Mouse (Mus musculus) kidney, embryonic 15.5 days (tissue): ENCODE results near the gene Olfr822. TPM values are rescaled to one million over a fixed set of nuclear protein-coding genes. Genes with fewer than 3 reads are reported as not detected.
"Not testable (repeated sequence)": the region's sequence is repeated elsewhere in the genome, so short reads cannot be mapped to it uniquely, and the experiment has no call there.

ENCODE experiments used
- ATAC-seq: fragments of 200-750 bp; cut with Nextera tagmentation; replicated peaks from 2 replicates; pipeline ENCODE4 v1.8.0; 2017; ENCODE audit warnings: moderate TSS enrichment; ENCODE audit not compliant: low FRiP score
- H3K27ac ChIP-seq: fragments of 300-500 bp; sonication (generic); 2 replicates; pipeline ENCODE4 v1.5.1; 2015; ENCODE audit warnings: mild to moderate bottlenecking, inconsistent platforms
- H3K27me3 ChIP-seq: fragments of 300-500 bp; sonication (generic); 2 replicates; pipeline ENCODE4 v1.6.1; 2015; ENCODE audit warnings: inconsistent platforms
- H3K36me3 ChIP-seq: fragments of 300-500 bp; sonication (generic); 2 replicates; pipeline ENCODE4 v1.6.1; 2015; ENCODE audit warnings: inconsistent platforms
- H3K4me1 ChIP-seq: fragments of 300-500 bp; sonication (generic); 2 replicates; pipeline ENCODE4 v1.6.1; 2015; ENCODE audit warnings: inconsistent platforms
- H3K4me2 ChIP-seq: fragments of 300-500 bp; sonication (generic); 2 replicates; pipeline ENCODE4 v1.6.1; 2015; ENCODE audit warnings: moderate library complexity, mild to moderate bottlenecking, inconsistent platforms
- H3K4me3 ChIP-seq: fragments of 300-500 bp; sonication (generic); replicated peaks from 2 replicates; pipeline ENCODE4 v1.5.1; 2015; ENCODE audit warnings: mild to moderate bottlenecking, inconsistent platforms
- H3K9ac ChIP-seq: fragments of 300-500 bp; sonication (generic); 2 replicates; pipeline ENCODE4 v1.6.1; 2015; ENCODE audit warnings: mild to moderate bottlenecking, inconsistent platforms
- H3K9me3 ChIP-seq: fragments of 300-500 bp; sonication (generic); replicated peaks from 2 replicates; pipeline ENCODE4 v1.6.1; 2016; ENCODE audit warnings: inconsistent platforms
- WGBS: fragments of 180-500 bp; shearing (Covaris S2); methylation state at CpG from one replicate; pipeline ENCODE4 v1.1.7; 2015; ENCODE audit warnings: mixed read lengths; 5-methylcytosine and 5-hydroxymethylcytosine counted together
- polyA plus RNA-seq: library from polyadenylated mRNA; unstranded; fragments of >200 nt; fragmentation: Nextera tagmentation; extraction: Ambion mirVana; gene quantifications from 2 replicates; pipeline ENCODE4 v1.2.1, GENCODE M21; 2015

Gene Olfr822
- not detected in 2 replicates for polyA plus RNA-seq

DNA sequence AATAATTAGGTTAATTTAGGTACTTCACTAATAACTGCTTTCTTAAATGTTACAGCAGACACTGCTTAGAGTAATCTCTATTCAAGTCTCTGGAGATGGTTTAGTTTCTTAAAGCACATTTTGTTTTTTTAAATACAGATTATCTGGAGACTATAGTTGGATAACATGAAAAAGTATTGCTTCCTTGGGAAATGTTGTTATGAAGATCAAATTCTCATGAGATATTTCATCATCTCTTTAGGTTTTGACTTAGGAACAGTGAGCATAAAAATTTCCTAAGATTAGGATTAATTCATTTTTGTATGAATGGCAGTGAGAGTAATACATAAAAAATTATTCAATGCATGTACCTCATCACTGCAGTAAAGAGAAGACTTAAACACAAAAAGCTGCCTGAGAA lies at the start of gene Olfr822:
TSS of gene Olfr822 (plus strand) at position 301 of the 400 bp plus-strand sequence.
- H3K4me3 ChIP-seq = no peak within 1 kb of the TSS
- no peak within 1 kb of the TSS for H3K4me2 ChIP-seq
- no peaks in the 10 kb centered on the region for H3K36me3 ChIP-seq
- H3K4me1 ChIP-seq = no peaks in the 10 kb centered on the region
- ATAC-seq = no peak
- no peak within 1 kb of the TSS for H3K9ac ChIP-seq
- H3K27ac ChIP-seq = no peak within 1 kb of the TSS
- no peaks in the 10 kb centered on the region for H3K27me3 ChIP-seq
- H3K9me3 ChIP-seq = no peaks in the 10 kb centered on the region

GRCm38 (mm10) chr10:130030048-130030447 lies 41.0 kb upstream of the Olfr822 start, which contains the start of gene Olfr821:
Olfr821 (plus strand) TSS chr10:130030348.
- Histone ChIP-seq H3K9ac (no peak within 1 kb of the TSS), H3K27ac (no peak within 1 kb of the TSS), H3K4me1 (no peaks in the 10 kb centered on the region), H3K4me2 (no peak within 1 kb of the TSS), H3K27me3 (no peaks in the 10 kb centered on the region), H3K4me3 (no peak within 1 kb of the TSS), H3K36me3 (no peaks in the 10 kb centered on the region), H3K9me3 (no peaks in the 10 kb centered on the region)
- no peak for ATAC-seq

DNA sequence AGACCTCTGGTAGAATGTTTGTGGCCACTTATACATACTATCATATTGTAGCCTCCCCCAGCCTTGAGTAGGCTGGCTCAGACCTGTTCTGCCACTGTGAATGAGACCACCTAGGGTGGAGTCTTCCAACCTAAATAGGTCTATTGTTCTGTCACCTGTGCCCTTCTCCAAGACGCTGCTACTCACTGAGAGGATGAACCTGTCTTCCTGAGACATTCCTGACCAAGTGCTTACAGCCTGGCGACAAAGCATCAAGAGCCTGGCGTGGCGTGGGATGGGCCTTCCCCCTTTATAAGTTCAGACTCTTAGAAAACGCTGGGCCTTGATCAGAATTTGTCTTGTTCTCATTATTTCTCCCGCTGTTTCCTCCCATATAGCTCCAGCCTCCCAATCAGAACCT lies 33.9 kb upstream of the Olfr822 start:
- no peak overlapping the region for H3K4me3 ChIP-seq
- no peak overlapping the region for H3K4me2 ChIP-seq
- H3K27me3 ChIP-seq = no peaks in the 10 kb centered on the region
- 76% methylated on average over 6 of the region's 6 CpGs for WGBS
- H3K9ac ChIP-seq = no peak overlapping the region
- H3K27ac ChIP-seq = no peak overlapping the region
- H3K4me1 ChIP-seq = no peaks in the 10 kb centered on the region
- ATAC-seq = no peak
- no peaks in the 10 kb centered on the region for H3K9me3 ChIP-seq
- no peaks in the 10 kb centered on the region for H3K36me3 ChIP-seq

DNA sequence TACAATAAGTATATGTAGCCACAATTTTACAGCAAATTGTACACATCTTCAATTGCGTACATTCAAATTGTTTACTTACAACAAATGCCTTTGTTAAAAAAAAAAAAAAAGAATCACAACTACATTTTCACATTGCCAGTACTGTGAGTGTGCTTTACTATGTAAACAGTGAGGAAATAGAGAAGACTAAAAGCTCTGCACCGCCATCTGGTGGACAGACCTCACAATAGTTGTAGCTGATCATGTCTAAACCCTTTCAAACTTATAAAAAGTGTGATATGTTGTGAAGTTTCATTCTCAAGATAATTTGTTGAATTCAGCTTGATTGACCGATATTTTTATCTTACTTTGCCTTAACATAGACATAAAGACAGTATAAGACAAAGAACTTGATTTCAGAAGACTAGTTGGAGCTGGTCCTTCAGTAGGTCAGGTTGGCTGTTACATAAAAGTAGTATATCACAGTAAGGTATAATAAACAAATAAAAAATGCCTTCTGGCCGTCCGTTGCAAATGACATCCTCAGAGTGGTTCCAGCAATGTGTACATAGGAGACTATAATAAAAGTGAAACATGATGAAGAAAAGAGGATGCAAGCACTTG lies 21.9 kb downstream of the Olfr822 start:
- H3K9me3 ChIP-seq = no peaks in the 10 kb centered on the region
- peak; percentile 77; the same call in 1 of the 2 replicates for ATAC-seq
- no peak overlapping the region for H3K9ac ChIP-seq
- no peak overlapping the region for H3K4me2 ChIP-seq
- no peaks in the 10 kb centered on the region for H3K27me3 ChIP-seq
- H3K4me1 ChIP-seq = no peaks in the 10 kb centered on the region
- H3K4me3 ChIP-seq = no peak overlapping the region
- no peak overlapping the region for H3K27ac ChIP-seq
- 17% methylated on average over 5 of the region's 5 CpGs for WGBS
- H3K36me3 ChIP-seq = no peaks in the 10 kb centered on the region

- H3K27ac ChIP-seq = no peak overlapping the region
- no peaks in the 10 kb centered on the region for H3K36me3 ChIP-seq
- no peaks in the 10 kb centered on the region for H3K27me3 ChIP-seq
- no peak for ATAC-seq
- no peak overlapping the region for H3K9ac ChIP-seq
- no peaks in the 10 kb centered on the region for H3K4me1 ChIP-seq
- H3K9me3 ChIP-seq = no peaks in the 10 kb centered on the region
- H3K4me2 ChIP-seq = no peak overlapping the region
- H3K4me3 ChIP-seq = no peak overlapping the region
Observed at GRCm38 (mm10) chr10:130096104-130096503, 25.1 kb downstream of the Olfr822 start.

DNA sequence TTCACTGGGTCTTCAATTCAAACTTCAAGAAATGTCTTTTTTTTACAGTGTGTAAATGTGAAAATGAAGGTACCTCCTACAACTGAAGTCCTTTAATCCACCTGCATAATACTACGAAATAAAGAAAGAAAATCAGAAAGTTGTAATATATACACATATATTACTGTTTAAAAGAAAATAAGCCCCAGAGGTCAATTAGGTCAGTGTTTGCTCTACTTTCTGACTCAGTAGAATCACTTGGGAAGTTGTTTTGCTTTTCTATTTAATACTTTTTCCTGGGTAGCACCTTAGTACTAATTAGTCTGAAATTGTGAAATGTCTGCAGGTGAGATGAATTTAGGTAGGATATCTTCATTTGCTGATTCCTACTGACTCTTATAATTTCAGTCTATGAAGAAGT lies 44.3 kb downstream of the Olfr822 start, which contains the start of gene Olfr823:
TSS of gene Olfr823 (minus strand) at position 101 of the 400 bp plus-strand sequence.
- not testable (repeated sequence) for H3K4me1 ChIP-seq, H3K27me3 ChIP-seq, H3K36me3 ChIP-seq, H3K9ac ChIP-seq, H3K4me3 ChIP-seq, H3K27ac ChIP-seq, ATAC-seq, H3K4me2 ChIP-seq, H3K9me3 ChIP-seq
- WGBS = 92% methylated on average over 1 of the region's 1 CpGs

- H3K4me1 ChIP-seq, ATAC-seq, H3K27me3 ChIP-seq, H3K27ac ChIP-seq, H3K9me3 ChIP-seq, H3K9ac ChIP-seq, H3K4me2 ChIP-seq, H3K4me3 ChIP-seq, H3K36me3 ChIP-seq: not testable (repeated sequence)
- 70% methylated on average over 3 of the region's 3 CpGs for WGBS
Observed at GRCm38 (mm10) chr10:130116045-130116444, 45.0 kb downstream of the Olfr822 start.

Other genes starting within 250 kb of the Olfr822 start
- gene Olfr812, start 225.1 kb upstream of the Olfr822 start, polyA plus RNA-seq = not detected in 2 replicates
- gene Olfr813, start 215.8 kb upstream of the Olfr822 start, polyA plus RNA-seq = not detected in 2 replicates
- gene Olfr814, start 191.4 kb upstream of the Olfr822 start, polyA plus RNA-seq = not detected in 2 replicates
- gene Olfr815, start 165.3 kb upstream of the Olfr822 start, polyA plus RNA-seq = not detected in 2 replicates
- not detected in 2 replicates for gene Olfr816, start 155.6 kb upstream of the Olfr822 start, polyA plus RNA-seq
- not detected in 2 replicates for gene Olfr818, start 122.1 kb upstream of the Olfr822 start, polyA plus RNA-seq
- not detected in 2 replicates for gene Olfr819, start 103.9 kb upstream of the Olfr822 start, polyA plus RNA-seq
- not detected in 2 replicates for gene Olfr247, start 95.1 kb upstream of the Olfr822 start, polyA plus RNA-seq
- gene Gm10310, start 86.1 kb upstream of the Olfr822 start, polyA plus RNA-seq = not detected in 2 replicates
- gene Olfr820, start 58.6 kb upstream of the Olfr822 start, polyA plus RNA-seq = not detected in 2 replicates
- not detected in 2 replicates for gene Olfr821, start 40.9 kb upstream of the Olfr822 start, polyA plus RNA-seq
- not detected in 2 replicates for gene Olfr823, start 44.2 kb downstream of the Olfr822 start, polyA plus RNA-seq
- not detected in 2 replicates for gene Olfr824, start 58.8 kb downstream of the Olfr822 start, polyA plus RNA-seq
- gene Olfr825, start 95.6 kb downstream of the Olfr822 start, polyA plus RNA-seq = not detected in 2 replicates
- not detected in 2 replicates for gene Olfr826, start 113.0 kb downstream of the Olfr822 start, polyA plus RNA-seq
- not detected in 2 replicates for gene Olfr827, start 143.2 kb downstream of the Olfr822 start, polyA plus RNA-seq
- gene Neurod4, start 209.0 kb downstream of the Olfr822 start, polyA plus RNA-seq = not detected in 2 replicates